Mouse (Mus musculus): Measurements from ENCODE around the gene Gm7544. TPM values are rescaled to one million over a fixed set of nuclear protein-coding genes. Genes with fewer than 3 reads are reported as not detected.
"Not testable (repeated sequence)": the region's sequence is repeated elsewhere in the genome, so short reads cannot be mapped to it uniquely, and the experiment has no call there.

Gm7544 gene
- not detected for polyA plus RNA-seq (2021)

DNA sequence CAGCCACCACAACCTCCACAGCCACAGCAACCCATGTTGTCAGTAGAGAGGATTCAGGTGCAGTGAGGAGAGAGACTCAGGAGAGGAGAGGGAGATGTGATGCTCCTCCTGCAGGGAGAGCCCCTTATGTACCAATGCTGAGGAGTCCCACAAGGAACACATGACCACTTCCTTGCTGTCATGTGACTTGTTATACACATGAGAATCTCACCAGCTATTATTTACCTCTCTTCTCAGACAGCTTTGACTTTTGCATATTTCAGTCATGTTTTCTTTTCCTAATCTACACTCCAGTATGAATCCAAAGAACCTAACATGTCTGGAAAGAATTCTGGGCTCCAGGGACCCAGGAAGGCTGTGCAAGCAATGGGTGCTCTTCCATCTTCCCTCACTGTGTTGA is at the start of gene Gm7544:
Gm7544 (minus strand) TSS at position 101 of the 400 bp plus-strand sequence.
- ATAC-seq; CTCF ChIA-PET; in situ Hi-C loops (cut with MboI; ENCODE audit: low pct_unique_long_range_greater_than_20kb); DNase-seq (ENCODE audit: low read depth, low spot score); POLR2A ChIA-PET: not testable (repeated sequence)
- H3K27me3 ChIP-seq: peaks cover 11% of the 10 kb centered on the region

GRCm38 (mm10) chr1:83000306-83000705 is 44.5 kb upstream of the Gm7544 start, which contains the start of gene Gm47959:
TSS of gene Gm47959 (plus strand) at chr1:83000548.
- POLR2A ChIA-PET; in situ Hi-C loops (cut with MboI; ENCODE audit: low pct_unique_long_range_greater_than_20kb); ATAC-seq; CTCF ChIA-PET; DNase-seq (ENCODE audit: low read depth, low spot score); H3K27me3 ChIP-seq: not testable (repeated sequence)

DNA sequence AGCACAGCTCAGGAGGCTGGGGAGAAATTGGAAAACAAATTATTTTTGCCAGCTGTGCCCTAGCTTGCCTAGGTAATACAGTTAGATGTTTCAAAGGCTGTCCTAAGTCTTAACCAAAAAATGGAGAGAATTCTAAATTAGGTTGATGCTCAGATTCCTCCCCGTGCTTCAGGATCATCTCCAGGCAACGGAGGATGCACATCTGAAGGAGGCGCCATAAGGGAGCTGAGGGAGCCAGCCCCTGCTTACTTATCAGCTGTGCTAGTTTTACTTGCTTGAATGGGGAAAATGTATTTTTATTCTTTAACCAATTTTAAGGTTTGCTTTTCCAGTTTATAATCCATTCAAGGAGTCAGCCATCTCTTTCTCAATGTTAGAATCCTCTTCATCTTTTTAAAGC is 38.1 kb upstream of the Gm7544 start:
- in situ Hi-C loops (cut with MboI; ENCODE audit: low pct_unique_long_range_greater_than_20kb): loop anchor here (25.0 kb wide), 1 partner anchor 432 kb away; no protein-coding TSS in a partner anchor
- DNase-seq (ENCODE audit: low read depth, low spot score) (no peak), ATAC-seq (no peak)
- TF ChIP-seq CTCF (IDR thresholded peaks at IDR 0.05): no peak
- ChIA-PET POLR2A (no interaction called here), CTCF (interaction anchor here (1.6 kb wide), 1 partner anchor 207 kb away, joined by 4 read pairs; no protein-coding TSS in a partner anchor)
- H3K27me3 ChIP-seq: no peaks in the 10 kb centered on the region

DNA sequence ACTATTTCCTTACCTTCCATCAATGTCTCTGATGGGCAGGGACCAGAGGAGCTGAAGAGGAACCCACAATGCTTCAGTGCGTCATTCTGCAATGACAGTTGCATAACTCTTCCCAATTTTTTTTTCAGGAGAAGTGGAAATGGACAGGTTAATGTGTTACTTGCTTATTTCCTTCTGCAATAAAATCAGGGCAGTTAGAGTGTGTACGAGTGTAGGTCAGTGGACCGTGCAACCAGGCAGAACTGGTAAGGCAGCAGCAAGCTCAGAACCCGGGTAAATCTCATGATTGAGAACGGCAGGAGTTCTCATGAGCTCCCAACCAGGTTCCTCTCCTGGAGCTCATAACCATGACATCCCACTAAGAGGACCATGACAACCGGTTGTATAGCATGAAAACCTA is 36.3 kb upstream of the Gm7544 start:
- ChIA-PET CTCF (interaction anchor here (0.7 to 0.8 kb wide), 2 partner anchors 205 to 438 kb away, joined by 3 to 5 read pairs; no protein-coding TSS in a partner anchor), POLR2A (no interaction called here)
- no peaks in the 10 kb centered on the region for H3K27me3 ChIP-seq
- DNase-seq (ENCODE audit: low read depth, low spot score): peak; percentile 19
- in situ Hi-C loops (cut with MboI; ENCODE audit: low pct_unique_long_range_greater_than_20kb): loop anchor here (25.0 kb wide), 1 partner anchor 430 kb away; no protein-coding TSS in a partner anchor
- ATAC-seq: peak; percentile 78
- TF ChIP-seq CTCF (IDR thresholded peaks at IDR 0.05): no peak

GRCm38 (mm10) chr1:82991596-82991995 is 35.8 kb upstream of the Gm7544 start:
- POLR2A ChIA-PET: no interaction called here
- ATAC-seq: no peak
- DNase-seq (ENCODE audit: low read depth, low spot score): no peak
- no peak for TF ChIP-seq CTCF (IDR thresholded peaks at IDR 0.05)
- H3K27me3 ChIP-seq: no peaks in the 10 kb centered on the region
- CTCF ChIA-PET: interaction anchor here (0.7 to 0.8 kb wide), 2 partner anchors 204 to 437 kb away, joined by 3 to 5 read pairs; no protein-coding TSS in a partner anchor
- in situ Hi-C loops (cut with MboI; ENCODE audit: low pct_unique_long_range_greater_than_20kb): loop anchor here (25.0 kb wide), 1 partner anchor 429 kb away; no protein-coding TSS in a partner anchor

- ChIA-PET CTCF (interaction anchor here (0.6 to 2.6 kb wide), 2 partner anchors 204 to 265 kb away, joined by 3 to 13 read pairs; no protein-coding TSS in a partner anchor), POLR2A (no interaction called here)
- in situ Hi-C loops (cut with MboI; ENCODE audit: low pct_unique_long_range_greater_than_20kb): loop anchor here (25.0 kb wide), 1 partner anchor 429 kb away; no protein-coding TSS in a partner anchor
- DNase-seq (ENCODE audit: low read depth, low spot score) (no peak), ATAC-seq (no peak)
- H3K27me3 ChIP-seq: no peaks in the 10 kb centered on the region
- no peak for TF ChIP-seq CTCF (IDR thresholded peaks at IDR 0.05)
These were observed 35.2 kb upstream of the Gm7544 start for GRCm38 (mm10) chr1:82991062-82991461.

DNA sequence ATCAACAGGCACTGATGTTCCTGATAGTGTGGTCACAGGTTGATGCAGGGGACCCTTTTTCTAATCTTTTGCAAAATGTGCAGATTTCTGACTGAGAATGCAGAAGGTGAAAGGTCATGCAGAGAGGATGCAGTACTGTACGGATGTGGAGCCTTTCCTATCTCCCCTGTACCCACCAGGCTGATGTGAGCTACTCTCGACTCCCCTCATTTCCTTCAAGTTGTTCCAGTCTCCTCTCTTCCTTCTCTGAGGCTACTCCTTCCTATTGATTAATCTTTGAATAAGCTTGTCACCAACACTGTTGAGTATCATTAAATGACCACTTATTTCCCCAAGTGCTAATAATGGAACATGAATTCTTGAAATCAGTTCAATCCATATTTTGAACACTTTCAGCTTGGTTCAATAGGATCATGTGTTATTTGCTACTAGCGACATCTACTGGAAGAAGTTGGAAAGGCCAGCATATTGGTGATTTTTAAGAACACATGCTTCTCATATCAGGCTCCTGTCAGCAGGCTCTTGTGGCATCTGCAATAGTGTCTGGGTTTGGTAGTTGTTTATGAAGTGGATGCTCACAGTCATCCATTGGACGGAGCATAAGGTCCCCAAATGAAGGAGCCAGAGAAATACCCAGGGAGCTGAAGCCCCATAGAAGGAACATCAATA is 31.9 kb upstream of the Gm7544 start:
- ATAC-seq (no peak), DNase-seq (ENCODE audit: low read depth, low spot score) (no peak)
- in situ Hi-C loops (cut with MboI; ENCODE audit: low pct_unique_long_range_greater_than_20kb): loop anchor here (5.0 to 25.0 kb wide), 2 partner anchors 195 to 425 kb away; no protein-coding TSS in a partner anchor
- CTCF ChIA-PET: interaction anchor here (0.7 to 3.6 kb wide), 21 partner anchors 8 to 433 kb away, joined by 3 to 19 read pairs (median 3); no protein-coding TSS in a partner anchor
- TF ChIP-seq CTCF (IDR thresholded peaks at IDR 0.05): peak; percentile 65
- POLR2A ChIA-PET: interaction anchor here (0.5 kb wide), 1 partner anchor 200 kb away, joined by 8 read pairs; no protein-coding TSS in a partner anchor
- H3K27me3 ChIP-seq: no peaks in the 10 kb centered on the region

DNA sequence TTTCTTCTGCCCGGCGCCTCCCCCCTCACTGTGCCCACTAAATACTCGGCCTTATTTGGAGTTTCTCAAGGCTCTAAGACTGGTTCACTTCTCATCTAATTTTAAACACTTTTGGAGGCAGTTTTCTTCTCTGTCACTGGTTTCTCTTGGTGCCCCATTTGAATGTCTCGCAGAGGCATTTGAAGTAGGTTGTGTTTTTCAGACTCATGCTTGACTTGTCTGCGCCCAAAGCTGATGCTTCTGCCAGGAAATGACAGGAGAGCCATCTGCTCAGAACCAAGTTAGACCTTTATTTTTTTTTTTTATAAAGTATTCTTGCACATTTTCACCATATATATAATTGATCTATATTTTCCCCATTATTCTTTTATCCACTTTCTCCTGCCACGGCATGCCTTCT is 30.9 kb upstream of the Gm7544 start:
- ChIA-PET CTCF (interaction anchor here (0.7 to 3.6 kb wide), 16 partner anchors 8 to 206 kb away, joined by 3 to 19 read pairs (median 3); no protein-coding TSS in a partner anchor), POLR2A (interaction anchor here (0.7 kb wide), 1 partner anchor 11 kb away, joined by 4 read pairs; no protein-coding TSS in a partner anchor)
- ATAC-seq (no peak), DNase-seq (ENCODE audit: low read depth, low spot score) (no peak)
- no peaks in the 10 kb centered on the region for H3K27me3 ChIP-seq
- in situ Hi-C loops (cut with MboI; ENCODE audit: low pct_unique_long_range_greater_than_20kb): loop anchor here (5.0 to 25.0 kb wide), 2 partner anchors 194 to 424 kb away; no protein-coding TSS in a partner anchor
- no peak for TF ChIP-seq CTCF (IDR thresholded peaks at IDR 0.05)

DNA sequence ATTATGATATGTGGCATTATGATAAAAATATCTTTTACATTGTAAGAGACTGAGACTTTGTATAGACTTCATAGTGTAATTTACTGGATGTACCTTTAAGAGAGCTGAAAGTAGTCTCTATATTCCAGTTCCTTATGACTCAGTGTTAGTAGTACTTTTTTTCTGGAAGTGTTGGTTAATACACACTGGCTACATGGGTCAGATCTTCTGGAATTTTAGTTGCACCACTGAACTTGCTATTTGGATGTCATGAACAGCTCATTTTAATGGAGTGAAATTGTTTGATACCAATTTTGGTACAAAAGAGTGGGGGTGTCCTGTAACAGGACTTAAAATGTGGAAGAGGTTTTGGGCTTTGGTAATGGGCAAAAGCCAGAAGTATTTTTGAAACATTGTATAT is 22.0 kb upstream of the Gm7544 start:
- POLR2A ChIA-PET: interaction anchor here (0.6 kb wide), 1 partner anchor 141 kb away, joined by 3 read pairs; no protein-coding TSS in a partner anchor

GRCm38 (mm10) chr1:82975750-82976149 is 19.9 kb upstream of the Gm7544 start:
- in situ Hi-C loops (cut with MboI; ENCODE audit: low pct_unique_long_range_greater_than_20kb): loop anchor here (25.0 kb wide), 1 partner anchor 413 kb away; no protein-coding TSS in a partner anchor
- CTCF ChIA-PET: interaction anchor here (3.1 kb wide), 1 partner anchor 13 kb away, joined by 19 read pairs; no protein-coding TSS in a partner anchor
- H3K27me3 ChIP-seq: no peaks in the 10 kb centered on the region
- ATAC-seq (peak; percentile 38), DNase-seq (ENCODE audit: low read depth, low spot score) (no peak)
- TF ChIP-seq CTCF (IDR thresholded peaks at IDR 0.05): no peak
- POLR2A ChIA-PET: no interaction called here

More for the DNA sequence above, 22.0 kb upstream of the Gm7544 start:
- in situ Hi-C loops (cut with MboI; ENCODE audit: low pct_unique_long_range_greater_than_20kb): loop anchor here (25.0 kb wide), 1 partner anchor 416 kb away; no protein-coding TSS in a partner anchor
- no peaks in the 10 kb centered on the region for H3K27me3 ChIP-seq
- ATAC-seq: peak; percentile 61
- no peak for TF ChIP-seq CTCF (IDR thresholded peaks at IDR 0.05)
- no peak for DNase-seq (ENCODE audit: low read depth, low spot score)
- CTCF ChIA-PET: interaction anchor here (0.8 to 1.2 kb wide), 3 partner anchors 9 to 190 kb away, joined by 3 to 8 read pairs (median 3); no protein-coding TSS in a partner anchor

Measured in Patski (cell line).